Mouse (Mus musculus) stomach, postnatal 0 days (tissue): ENCODE data around the gene Manea.
"Not testable (repeated sequence)": the region's sequence is repeated elsewhere in the genome, so short reads cannot be mapped to it uniquely, and the experiment has no call there.

Experiments
- CTCF ChIP-seq: IDR thresholded peaks from 2 replicates; pipeline ENCODE4 v1.5.1; 2016; ENCODE audit warnings: antibody characterized with exemption, low read depth, mild to moderate bottlenecking, moderate library complexity
- EP300 ChIP-seq: optimal IDR thresholded peaks from 2 replicates; pipeline ENCODE3; 2016; ENCODE audit warnings: antibody characterized with exemption

DNA sequence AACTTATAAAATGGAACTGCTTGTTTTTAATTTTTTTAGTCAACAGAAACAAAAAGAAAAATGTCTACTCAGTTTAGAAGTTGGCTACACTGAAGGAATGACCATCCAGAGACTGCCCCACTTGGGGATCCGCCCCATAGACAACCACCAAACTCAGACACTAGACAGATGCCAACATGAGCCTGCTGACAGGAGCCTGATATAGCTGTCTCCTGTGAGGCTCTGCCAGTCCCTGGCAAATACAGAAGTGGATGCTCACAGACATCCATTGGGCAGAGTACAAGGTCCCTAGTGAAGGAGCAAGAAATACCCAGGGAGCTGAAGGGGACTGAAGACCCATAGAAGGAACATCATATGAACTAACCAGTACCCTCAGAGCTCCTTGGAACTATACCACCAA, 42.0 kb downstream of the Manea start:
- not testable (repeated sequence) for TF ChIP-seq CTCF, EP300
